Mouse (Mus musculus) forebrain, embryonic 12.5 days (tissue): ENCODE data around the gene Rabl2. TPM values are rescaled to one million over a fixed set of nuclear protein-coding genes. Genes with fewer than 3 reads are reported as not detected.
A peak's percentile ranks its signal among the peaks of the same experiment; 100 is the strongest.

Source experiments
- ATAC-seq: fragments of 200-750 bp; cut with Nextera tagmentation; 2 replicates; pipeline ENCODE4 v1.8.0; 2017; ENCODE audit warnings: moderate TSS enrichment; ENCODE audit not compliant: low FRiP score
- H3K27ac ChIP-seq: fragments of 300-500 bp; sonication (generic); 2 replicates; pipeline ENCODE4 v1.5.1; 2016; ENCODE audit warnings: mild to moderate bottlenecking
- H3K27me3 ChIP-seq: fragments of 300-500 bp; sonication (generic); 2 replicates; pipeline ENCODE4 v1.6.1; 2016; ENCODE audit warnings: mild to moderate bottlenecking
- H3K36me3 ChIP-seq: fragments of 300-500 bp; sonication (generic); replicated peaks from 2 replicates; pipeline ENCODE4 v1.6.1; 2016; ENCODE audit warnings: mild to moderate bottlenecking
- H3K4me1 ChIP-seq: fragments of 300-500 bp; sonication (generic); 2 replicates; pipeline ENCODE4 v1.6.1; 2016
- H3K4me2 ChIP-seq: fragments of 300-500 bp; sonication (generic); 2 replicates; pipeline ENCODE4 v1.6.1; 2016; ENCODE audit warnings: mild to moderate bottlenecking, moderate library complexity
- H3K4me3 ChIP-seq: fragments of 300-500 bp; sonication (generic); replicated peaks from 2 replicates; pipeline ENCODE4 v1.5.1; 2016; ENCODE audit warnings: mild to moderate bottlenecking
- H3K9ac ChIP-seq: fragments of 300-500 bp; sonication (generic); 2 replicates; pipeline ENCODE4 v1.6.1; 2016; ENCODE audit warnings: mild to moderate bottlenecking
- H3K9me3 ChIP-seq: fragments of 300-500 bp; sonication (generic); 2 replicates; pipeline ENCODE4 v1.6.1; 2016
- WGBS: fragments of 180-500 bp; shearing (Covaris S2); methylation state at CpG from one replicate; pipeline ENCODE4 v1.1.7; 2016; 5-methylcytosine and 5-hydroxymethylcytosine counted together
- polyA plus RNA-seq: library from polyadenylated mRNA; unstranded; fragments of >200 nt; fragmentation: Nextera tagmentation; extraction: Ambion mirVana; gene quantifications from 2 replicates; pipeline ENCODE4 v1.2.1, GENCODE M21; 2016

Rabl2 gene
- polyA plus RNA-seq, 1 experiment from 2014 or later = 60.7 TPM

DNA sequence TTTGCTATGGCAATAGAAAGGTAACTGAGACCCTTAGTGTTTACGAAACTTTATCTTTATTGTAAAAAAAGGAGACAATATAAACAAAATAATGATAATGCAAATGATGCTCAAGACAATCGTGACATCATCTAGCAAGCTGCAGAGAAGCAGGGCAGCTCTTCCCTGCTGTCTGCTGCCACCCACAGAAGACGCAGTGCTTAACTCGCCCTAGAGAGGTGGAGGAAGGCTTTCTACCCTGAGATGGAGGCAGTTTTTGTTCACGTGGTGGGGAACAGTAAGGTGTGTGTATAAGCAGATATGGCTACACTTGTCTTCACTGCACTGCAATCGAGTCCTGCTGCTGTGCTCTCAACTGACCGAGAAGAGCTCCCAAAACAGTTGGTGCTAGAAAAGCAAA, 9.2 kb downstream of the Rabl2 start:
- WGBS = 88% methylated on average over 7 of the region's 7 CpGs
- no peaks in the 10 kb centered on the region for H3K27me3 ChIP-seq
- no peak for ATAC-seq
- H3K4me1 ChIP-seq = no peaks in the 10 kb centered on the region
- no peak overlapping the region for H3K9ac ChIP-seq
- H3K27ac ChIP-seq = no peak overlapping the region
- H3K4me2 ChIP-seq = no peak overlapping the region
- peaks cover 43% of the 10 kb centered on the region for H3K36me3 ChIP-seq
- H3K9me3 ChIP-seq = no peaks in the 10 kb centered on the region
- no peak overlapping the region for H3K4me3 ChIP-seq

DNA sequence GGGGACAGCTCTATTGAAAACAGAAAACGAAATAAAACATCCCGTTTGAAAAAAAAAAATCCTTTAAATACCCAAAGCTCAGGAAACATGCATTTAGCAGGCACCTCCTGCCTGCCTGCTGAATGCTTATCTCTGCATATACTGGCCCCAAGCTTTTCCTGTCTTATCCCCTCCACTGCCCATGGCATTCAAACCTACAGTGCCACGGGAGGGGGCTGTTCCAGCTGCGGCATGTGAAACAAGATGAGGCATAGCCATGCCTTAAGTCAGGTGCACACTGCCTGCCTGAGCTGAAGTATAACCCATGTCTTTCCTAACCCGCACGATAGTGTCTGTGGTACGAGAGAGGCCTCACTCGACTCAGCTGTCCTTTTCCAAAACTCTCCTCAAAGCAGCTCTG, 19.6 kb downstream of the Rabl2 start:
- Histone ChIP-seq H3K9ac (no peak overlapping the region), H3K27ac (no peak overlapping the region), H3K9me3 (no peaks in the 10 kb centered on the region), H3K27me3 (no peaks in the 10 kb centered on the region), H3K4me2 (no peak overlapping the region), H3K4me1 (no peaks in the 10 kb centered on the region), H3K36me3 (no peaks in the 10 kb centered on the region), H3K4me3 (no peak overlapping the region)
- WGBS = 76% methylated on average over 8 of the region's 8 CpGs
- no peak for ATAC-seq

DNA sequence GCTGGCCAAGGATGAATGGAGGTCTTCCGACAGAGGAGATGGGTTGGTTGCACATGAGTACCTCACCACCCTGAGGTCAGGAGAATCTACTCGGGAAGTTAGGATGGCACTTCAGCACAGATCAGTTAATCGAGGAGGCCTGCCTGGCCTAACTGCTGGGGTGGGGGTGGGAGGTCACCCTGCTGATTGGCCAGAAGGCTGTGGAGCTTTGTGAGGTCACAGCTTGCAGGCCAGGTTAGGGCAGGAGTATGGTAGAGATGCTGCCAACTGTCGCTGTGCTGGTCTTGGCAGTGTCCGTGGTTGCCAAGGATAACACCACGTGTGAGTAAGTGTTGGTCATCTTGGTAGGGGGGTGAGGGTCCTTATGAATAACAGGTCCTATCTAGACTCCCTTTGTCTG, 23.6 kb downstream of the Rabl2 start, which contains the start of gene Acr:
Gene Acr, plus strand, starts transcription at position 213 of the 400 bp plus-strand sequence.
- no peak within 1 kb of the TSS for H3K27ac ChIP-seq
- H3K36me3 ChIP-seq = no peaks in the 10 kb centered on the region
- H3K4me2 ChIP-seq = no peak within 1 kb of the TSS
- WGBS = 93% methylated on average over 6 of the region's 6 CpGs
- H3K9ac ChIP-seq = no peak within 1 kb of the TSS
- no peak for ATAC-seq
- H3K27me3 ChIP-seq = no peaks in the 10 kb centered on the region
- H3K4me1 ChIP-seq = no peaks in the 10 kb centered on the region
- H3K9me3 ChIP-seq = no peaks in the 10 kb centered on the region
- no peak within 1 kb of the TSS for H3K4me3 ChIP-seq

DNA sequence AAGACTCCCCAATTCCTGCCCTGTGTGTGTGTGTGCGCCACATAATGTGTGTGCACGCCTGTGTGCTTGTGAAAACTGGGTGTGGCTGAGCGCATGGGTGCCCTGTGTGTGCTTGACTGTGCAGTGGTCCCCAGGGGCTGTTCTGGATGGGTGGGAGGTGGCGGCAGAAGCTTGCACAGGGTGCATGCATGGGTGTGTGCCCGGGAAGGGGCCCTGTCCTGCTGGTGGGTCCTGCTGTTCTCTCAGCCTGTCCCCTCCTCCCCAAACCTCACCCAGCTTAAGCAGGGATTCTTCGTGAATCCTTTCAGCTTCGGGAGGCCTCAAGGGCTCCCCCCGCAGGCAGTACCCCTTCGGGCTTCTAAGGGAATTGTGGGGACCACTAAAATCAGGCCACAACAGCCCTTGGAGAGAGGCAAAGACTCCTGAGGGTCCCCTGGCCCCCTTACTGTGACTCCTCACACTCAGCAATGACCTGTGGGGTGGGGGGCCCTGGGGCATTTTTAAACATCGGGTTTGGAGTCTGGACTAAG, 32.5 kb downstream of the Rabl2 start:
- H3K4me2 ChIP-seq = no peak overlapping the region
- WGBS = 41% methylated on average over 10 of the region's 10 CpGs
- peaks cover 24% of the 10 kb centered on the region for H3K4me1 ChIP-seq
- H3K27me3 ChIP-seq = peaks cover 49% of the 10 kb centered on the region
- ATAC-seq = no peak
- no peaks in the 10 kb centered on the region for H3K36me3 ChIP-seq
- H3K4me3 ChIP-seq = no peak overlapping the region
- H3K9me3 ChIP-seq = no peaks in the 10 kb centered on the region
- H3K27ac ChIP-seq = no peak overlapping the region
- no peak overlapping the region for H3K9ac ChIP-seq

DNA sequence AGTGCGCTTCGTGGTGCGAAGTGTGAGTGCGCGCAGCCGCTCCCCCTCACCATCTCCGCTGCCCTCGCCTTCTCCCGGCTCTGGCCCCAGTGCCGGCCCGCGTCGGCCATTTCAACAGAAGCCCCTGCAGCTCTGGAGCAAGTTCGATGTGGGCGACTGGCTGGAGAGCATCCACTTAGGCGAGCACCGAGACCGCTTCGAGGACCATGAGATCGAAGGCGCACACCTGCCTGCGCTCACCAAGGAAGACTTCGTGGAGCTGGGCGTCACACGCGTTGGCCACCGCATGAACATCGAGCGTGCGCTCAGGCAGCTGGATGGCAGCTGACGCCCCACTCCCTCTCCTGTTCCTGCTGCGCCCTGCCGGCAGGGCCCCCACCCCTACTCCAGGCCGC, 33.7 kb downstream of the Rabl2 start:
- H3K27me3 ChIP-seq = peaks cover 49% of the 10 kb centered on the region
- H3K4me2 ChIP-seq = peak overlapping the region; percentile 37
- H3K4me1 ChIP-seq = peaks cover 24% of the 10 kb centered on the region
- no peak overlapping the region for H3K27ac ChIP-seq
- no peaks in the 10 kb centered on the region for H3K9me3 ChIP-seq
- 0 out of 2 replicates have a peak overlapping the region, but pooled peaks have one; percentile 14 for H3K9ac ChIP-seq
- peak overlapping the region; percentile 23 for H3K4me3 ChIP-seq
- ATAC-seq = no peak
- WGBS = 1% methylated on average over 34 of the region's 34 CpGs
- no peaks in the 10 kb centered on the region for H3K36me3 ChIP-seq

DNA sequence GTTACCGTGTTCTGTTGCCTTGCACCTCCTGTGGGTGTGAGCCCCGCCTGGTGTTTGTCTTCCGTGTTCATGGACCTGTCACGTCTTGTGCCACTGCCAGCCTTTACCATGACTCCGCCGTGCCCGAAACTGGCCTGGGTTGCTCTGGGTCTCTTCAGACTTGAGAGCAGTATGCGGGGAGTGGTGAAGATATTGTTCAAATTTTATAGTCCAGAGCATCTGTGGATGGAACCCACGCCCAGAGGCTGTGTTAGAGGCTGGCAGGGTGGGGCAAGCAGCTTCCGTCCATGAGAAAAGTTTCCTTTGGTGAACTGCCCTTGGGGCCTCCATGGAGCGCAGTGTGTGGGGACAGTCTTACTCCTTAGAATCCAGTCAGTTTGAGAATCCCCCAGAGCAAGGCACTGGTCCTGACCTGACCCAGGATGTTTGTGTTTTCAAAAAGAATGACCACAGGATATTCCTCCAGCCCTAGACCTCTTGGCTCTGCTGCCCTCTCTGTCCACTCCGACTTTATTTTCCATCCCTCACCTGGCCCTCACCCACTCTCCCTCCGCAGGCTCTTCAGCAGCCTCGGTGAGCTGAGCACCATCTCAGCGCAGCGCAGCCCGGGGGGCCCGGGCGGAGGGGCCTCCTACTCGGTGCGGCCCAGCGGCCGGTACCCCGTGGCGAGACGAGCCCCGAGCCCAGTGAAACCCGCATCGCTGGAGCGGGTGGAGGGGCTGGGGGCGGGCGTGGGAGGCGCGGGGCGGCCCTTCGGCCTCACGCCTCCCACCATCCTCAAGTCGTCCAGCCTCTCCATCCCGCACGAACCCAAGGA, 34.3 kb downstream of the Rabl2 start:
- Histone ChIP-seq H3K36me3 (no peaks in the 10 kb centered on the region), H3K4me2 (peak overlapping the region; percentile 37), H3K4me3 (peak overlapping the region; percentile 23), H3K4me1 (peaks cover 24% of the 10 kb centered on the region), H3K9ac (0 out of 2 replicates have a peak overlapping the region, but pooled peaks have one; percentile 21), H3K27me3 (peaks cover 49% of the 10 kb centered on the region), H3K9me3 (no peaks in the 10 kb centered on the region), H3K27ac (no peak overlapping the region)
- WGBS = 9% methylated on average over 38 of the region's 40 CpGs
- ATAC-seq = no peak

DNA sequence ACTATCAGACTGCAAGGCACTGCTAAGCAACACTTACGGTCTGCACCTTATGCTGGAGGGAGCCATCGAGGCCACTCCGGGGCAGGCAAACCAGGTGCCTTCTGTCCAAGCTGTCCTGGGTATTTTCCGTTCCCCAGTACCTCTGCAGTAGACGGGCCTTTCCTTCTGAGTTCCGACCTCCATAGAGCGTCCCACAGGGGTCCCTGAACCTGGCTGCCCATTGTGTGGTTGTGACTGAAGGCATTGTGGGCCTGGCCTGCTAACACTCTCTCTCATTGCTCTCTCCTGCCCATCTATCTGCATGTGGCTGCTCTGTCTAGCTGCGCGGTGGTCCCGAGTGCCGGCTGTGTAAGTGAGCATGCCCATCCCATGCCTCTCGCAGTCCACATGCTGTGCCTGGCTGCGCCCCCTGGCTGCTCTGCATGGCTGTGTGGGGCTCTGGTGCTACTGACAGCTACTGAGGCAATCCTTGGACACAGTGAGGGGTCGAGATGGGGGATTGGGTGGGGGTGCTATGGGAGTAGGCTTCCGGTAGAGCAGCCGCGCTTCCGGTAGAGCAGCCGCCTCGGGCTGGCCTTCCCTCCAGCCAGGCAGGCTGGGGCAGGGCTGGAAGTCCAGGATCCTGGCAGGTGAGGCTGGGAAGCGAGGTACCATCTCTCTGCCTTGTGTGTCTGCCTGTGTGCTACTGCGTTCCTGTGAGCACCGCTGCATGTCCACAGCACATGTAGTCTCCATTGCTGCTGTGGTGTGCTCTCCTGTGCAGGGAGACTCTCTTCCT, 35.1 kb downstream of the Rabl2 start:
- Histone ChIP-seq H3K27ac (no peak overlapping the region), H3K9me3 (no peaks in the 10 kb centered on the region), H3K27me3 (peaks cover 49% of the 10 kb centered on the region), H3K4me1 (peaks cover 24% of the 10 kb centered on the region), H3K9ac (0 out of 2 replicates have a peak overlapping the region, but pooled peaks have one; percentile 21), H3K4me2 (peak overlapping the region; percentile 32), H3K36me3 (no peaks in the 10 kb centered on the region), H3K4me3 (peak overlapping the region; percentile 11; the same call in 1 of the 2 replicates)
- WGBS = 21% methylated on average over 23 of the region's 23 CpGs
- ATAC-seq = peak; percentile 67

DNA sequence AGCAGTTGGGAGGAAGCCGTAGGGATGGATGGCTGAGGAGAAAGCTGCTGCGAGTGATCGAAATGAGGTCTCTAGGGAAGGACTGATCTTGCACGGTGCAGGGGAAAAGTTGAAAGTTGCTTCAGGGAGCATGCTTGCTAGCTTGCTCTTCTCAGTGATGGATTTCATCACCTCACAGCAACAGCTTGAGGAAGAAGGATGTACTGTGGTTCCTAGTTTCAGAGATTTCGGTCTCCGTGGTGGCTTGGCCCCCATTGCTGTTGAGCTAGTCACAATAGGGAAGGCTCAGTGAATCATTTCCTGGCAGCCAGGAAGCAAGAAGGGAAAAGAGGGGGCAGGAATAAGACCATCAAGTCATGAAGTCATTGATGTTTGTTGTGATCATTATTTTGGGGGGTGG, 36.1 kb downstream of the Rabl2 start:
- no peaks in the 10 kb centered on the region for H3K36me3 ChIP-seq
- H3K9me3 ChIP-seq = no peaks in the 10 kb centered on the region
- 94% methylated on average over 6 of the region's 6 CpGs for WGBS
- ATAC-seq = no peak
- no peak overlapping the region for H3K4me3 ChIP-seq
- no peak overlapping the region for H3K9ac ChIP-seq
- H3K4me2 ChIP-seq = no peak overlapping the region
- H3K4me1 ChIP-seq = peaks cover 24% of the 10 kb centered on the region
- peaks cover 49% of the 10 kb centered on the region for H3K27me3 ChIP-seq
- H3K27ac ChIP-seq = no peak overlapping the region

DNA sequence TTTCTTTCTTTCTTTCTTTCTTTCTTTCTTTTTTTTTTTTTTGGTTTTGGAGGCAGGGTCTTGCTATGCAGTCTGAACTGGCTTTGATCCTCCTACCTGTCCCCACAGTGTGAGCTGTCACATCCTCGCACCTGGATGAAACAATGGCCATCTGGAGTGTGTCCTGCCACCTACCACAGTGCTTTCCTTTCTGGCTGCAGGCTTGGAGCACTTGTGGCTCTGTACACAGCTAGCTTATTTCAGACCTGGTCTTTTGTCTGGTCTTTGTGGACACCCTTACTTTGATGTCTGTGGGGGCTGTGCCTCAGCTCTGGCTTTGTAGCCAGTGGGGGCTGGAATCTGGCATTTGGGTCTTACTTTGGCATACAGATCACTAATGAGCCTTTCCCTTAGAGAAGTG, 40.0 kb downstream of the Rabl2 start:
- Histone ChIP-seq H3K27ac (no peak overlapping the region), H3K4me3 (no peak overlapping the region), H3K27me3 (peaks cover 51% of the 10 kb centered on the region), H3K9me3 (no peaks in the 10 kb centered on the region), H3K4me1 (peaks cover 27% of the 10 kb centered on the region), H3K4me2 (no peak overlapping the region), H3K9ac (no peak overlapping the region), H3K36me3 (peaks cover 11% of the 10 kb centered on the region; the same call in 1 of the 2 replicates)
- ATAC-seq = no peak
- WGBS = 80% methylated on average over 1 of the region's 1 CpGs

DNA sequence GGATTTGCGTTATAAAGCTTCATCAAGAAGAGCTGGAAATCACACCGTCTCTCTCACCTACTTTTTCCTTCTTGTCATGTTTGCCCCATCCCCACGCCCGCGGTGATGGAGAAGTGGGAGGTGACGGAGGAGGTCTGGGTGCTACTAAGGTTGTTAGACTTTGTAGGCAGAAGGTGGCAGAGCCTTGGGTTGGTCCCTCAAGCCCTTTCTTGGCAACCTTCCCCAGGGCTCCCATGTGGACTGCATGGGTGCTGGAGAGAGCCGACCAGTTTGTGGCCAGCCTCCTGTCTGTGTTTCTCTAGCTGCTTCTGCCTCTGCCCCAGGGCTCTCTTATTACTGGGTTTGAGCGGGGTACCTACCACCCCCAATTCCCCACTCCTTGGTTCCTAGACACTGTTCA, 41.2 kb downstream of the Rabl2 start:
- ATAC-seq = no peak
- Histone ChIP-seq H3K36me3 (peaks cover 18% of the 10 kb centered on the region; the same call in 1 of the 2 replicates), H3K27ac (no peak overlapping the region), H3K4me3 (no peak overlapping the region), H3K9me3 (no peaks in the 10 kb centered on the region), H3K27me3 (peaks cover 46% of the 10 kb centered on the region), H3K4me2 (no peak overlapping the region), H3K9ac (no peak overlapping the region), H3K4me1 (peaks cover 20% of the 10 kb centered on the region)
- 95% methylated on average over 8 of the region's 8 CpGs for WGBS

DNA sequence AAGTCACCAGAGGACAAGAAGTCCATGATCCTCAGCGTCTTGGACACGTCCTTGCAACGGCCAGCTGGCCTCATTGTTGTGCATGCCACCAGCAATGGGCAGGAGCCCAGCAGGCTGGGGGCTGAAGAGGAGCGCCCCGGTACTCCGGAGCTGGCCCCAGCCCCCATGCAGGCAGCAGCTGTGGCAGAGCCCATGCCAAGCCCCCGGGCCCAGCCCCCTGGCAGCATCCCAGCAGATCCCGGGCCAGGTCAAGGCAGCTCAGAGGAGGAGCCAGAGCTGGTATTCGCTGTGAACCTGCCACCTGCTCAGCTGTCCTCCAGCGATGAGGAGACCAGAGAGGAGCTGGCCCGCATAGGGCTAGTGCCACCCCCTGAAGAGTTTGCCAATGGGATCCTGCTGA, 42.9 kb downstream of the Rabl2 start:
- Histone ChIP-seq H3K9ac (no peak overlapping the region), H3K4me2 (peak overlapping the region; percentile 60), H3K36me3 (peaks cover 18% of the 10 kb centered on the region; the same call in 1 of the 2 replicates), H3K27me3 (peaks cover 36% of the 10 kb centered on the region), H3K4me1 (peaks cover 20% of the 10 kb centered on the region), H3K27ac (no peak overlapping the region), H3K4me3 (peak overlapping the region; percentile 34), H3K9me3 (no peaks in the 10 kb centered on the region)
- peak; percentile 31 for ATAC-seq
- WGBS = 24% methylated on average over 11 of the region's 11 CpGs
